In the genomic region with DNA sequence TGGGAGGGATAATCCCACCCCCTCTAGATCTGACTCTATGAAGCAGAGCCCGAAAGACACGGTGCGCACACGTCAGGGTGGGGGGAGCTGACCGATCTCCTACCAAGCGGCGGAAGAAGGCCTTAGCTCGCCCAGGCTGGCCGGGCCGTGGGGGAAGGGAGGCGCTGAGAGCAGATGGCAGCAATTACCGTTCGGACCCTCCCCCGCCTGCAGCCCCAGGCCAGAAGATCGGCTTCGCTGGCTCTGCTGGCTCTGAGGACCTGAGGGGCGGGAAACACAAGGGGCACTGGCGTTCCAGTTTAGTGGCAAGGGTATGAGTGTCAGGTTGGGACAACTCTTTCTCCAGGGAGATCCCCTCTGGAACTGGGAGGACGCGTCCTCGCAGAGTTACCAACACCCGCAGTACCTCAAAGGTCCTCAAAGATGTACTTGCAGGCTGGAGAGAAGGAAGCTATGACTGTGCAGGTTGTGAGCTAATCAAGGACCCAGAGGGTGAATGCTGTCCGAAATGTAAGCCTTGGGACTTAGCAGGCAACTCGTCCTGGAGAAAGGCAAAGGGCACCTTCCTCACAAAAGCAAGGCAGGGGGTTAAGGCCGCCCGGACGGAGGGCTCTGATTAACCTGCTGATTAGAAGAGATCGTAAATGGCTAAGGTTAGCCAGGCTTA, we compare ENCODE assay signal across 9 mouse cellular contexts. TPM values are rescaled to one million over a fixed set of nuclear protein-coding genes. Genes with fewer than 3 reads are reported as not detected.
DNase-seq lines count a peak whose midpoint lies in the region; ATAC-seq lines count a peak whose summit lies in the region.
"Had no signal": no experiment of that assay in that cellular context is flagged by ENCODE, and none has a peak within 500 bp of the region (broad histone marks: within the 10 kb centered on the region; RNA-seq: fewer than 3 reads in every experiment).

No protein-coding gene starts in this region.

- H3K4me3 ChIP-seq in embryonic facial prominence, embryonic 11.5 days (ENCODE audit: low read depth, low read length), result no peak overlapping the region
- H3K4me3 ChIP-seq in hindbrain, embryonic 14.5 days (replicated peaks; ENCODE audit: low read length), result no peak overlapping the region
- peak overlapping the region; percentile 4; the same call in 1 of the 2 replicates for H3K4me3 ChIP-seq in midbrain, embryonic 13.5 days (replicated peaks)
- H3K4me3 ChIP-seq: liver, embryonic 15.5 days had no signal

- peak overlapping the region; percentile 49 for H3K27ac ChIP-seq in embryonic facial prominence, embryonic 11.5 days (replicated peaks; ENCODE audit: low read depth, low read length)
- H3K27ac ChIP-seq in hindbrain, embryonic 14.5 days, result 0 out of 2 replicates have a peak overlapping the region, but pooled peaks have one; percentile 22
- H3K27ac ChIP-seq in midbrain, embryonic 13.5 days, result peak overlapping the region; percentile 72
- H3K27ac ChIP-seq: liver, embryonic 15.5 days had no signal

- H3K4me2 ChIP-seq in embryonic facial prominence, embryonic 11.5 days (ENCODE audit: low read depth, low read length), result peak overlapping the region; percentile 33
- H3K4me2 ChIP-seq in hindbrain, embryonic 14.5 days (replicated peaks), result peak overlapping the region; percentile 39
- H3K4me2 ChIP-seq in midbrain, embryonic 13.5 days (replicated peaks), result peak overlapping the region; percentile 38
- H3K4me2 ChIP-seq: liver, embryonic 15.5 days had no signal

- H3K27me3 ChIP-seq in embryonic facial prominence, embryonic 11.5 days (ENCODE audit: control insufficient read depth, insufficient read depth, low read length), result no peaks in the 10 kb centered on the region
- no peaks in the 10 kb centered on the region for H3K27me3 ChIP-seq in hindbrain, embryonic 14.5 days (ENCODE audit: control insufficient read depth, insufficient read depth, low read length)
- H3K27me3 ChIP-seq in midbrain, embryonic 13.5 days, result 0 out of 2 replicates have a peak, but pooled peaks cover 3% of the 10 kb centered on the region

- H3K4me1 ChIP-seq in embryonic facial prominence, embryonic 11.5 days (ENCODE audit: control insufficient read depth, insufficient read depth, low read length), result peaks cover 13% of the 10 kb centered on the region
- peaks cover 22% of the 10 kb centered on the region for H3K4me1 ChIP-seq in hindbrain, embryonic 14.5 days (replicated peaks; ENCODE audit: control insufficient read depth, insufficient read depth, low read length)
- peaks cover 33% of the 10 kb centered on the region for H3K4me1 ChIP-seq in midbrain, embryonic 13.5 days (replicated peaks)

- intact Hi-C loops in left cerebral cortex, postnatal 4 days (cut with DNase I), result no loop called here
- intact Hi-C loops in left cerebral cortex, postnatal 14 days (cut with DNase I), result no loop called here

- peak; percentile 73 for ATAC-seq in embryonic facial prominence, embryonic 11.5 days (replicated peaks; ENCODE audit: insufficient number of reproducible peaks, low FRiP score, low TSS enrichment, low read depth)
- ATAC-seq in hindbrain, embryonic 14.5 days (ENCODE audit: low FRiP score), result no peak
- peak; percentile 39 for ATAC-seq in midbrain, embryonic 13.5 days

- WGBS in embryonic facial prominence, embryonic 11.5 days, result 2% methylated on average over 28 of the region's 28 CpGs
- 5% methylated on average over 28 of the region's 28 CpGs for WGBS in hindbrain, embryonic 14.5 days
- 2% methylated on average over 28 of the region's 28 CpGs for WGBS in midbrain, embryonic 13.5 days

- H3K36me3 ChIP-seq in embryonic facial prominence, embryonic 11.5 days (replicated peaks; ENCODE audit: control insufficient read depth, insufficient read depth, low read depth, low read length), result no peaks in the 10 kb centered on the region
- no peaks in the 10 kb centered on the region for H3K36me3 ChIP-seq in hindbrain, embryonic 14.5 days (replicated peaks; ENCODE audit: control insufficient read depth, insufficient read depth)
- no peaks in the 10 kb centered on the region for H3K36me3 ChIP-seq in midbrain, embryonic 13.5 days
- H3K36me3 ChIP-seq: liver, embryonic 15.5 days had no signal

- peak overlapping the region; percentile 25; the same call in 1 of the 2 replicates for H3K9ac ChIP-seq in embryonic facial prominence, embryonic 11.5 days (replicated peaks; ENCODE audit: low read length)
- H3K9ac ChIP-seq in hindbrain, embryonic 14.5 days, result peak overlapping the region; percentile 22; the same call in 1 of the 2 replicates
- 0 out of 2 replicates have a peak overlapping the region, but pooled peaks have one; percentile 41 for H3K9ac ChIP-seq in midbrain, embryonic 13.5 days (replicated peaks)
- H3K9ac ChIP-seq: liver, embryonic 15.5 days had no signal

- peak; percentile 91 for DNase-seq in left cerebral cortex, postnatal 4 days
- DNase-seq in left cerebral cortex, postnatal 14 days (ENCODE audit: low spot score in 2 of 2), result no peak
- peak; percentile 91 for DNase-seq in embryonic facial prominence, embryonic 11.5 days (ENCODE audit: low spot score)
- peak; percentile 45 for DNase-seq in hindbrain, embryonic 14.5 days (ENCODE audit: low spot score)
- DNase-seq in spleen, adult 18-20 months, result no peak
- DNase-seq in c-Kit-positive CD71-positive TER-119-positive erythroid progenitor cells, embryonic 14.5 days (ENCODE audit: low spot score), result no peak
- no peak for DNase-seq in frontal cortex, adult 2 months (ENCODE audit: extremely low spot score in 1 of 2, low spot score in 1 of 2)

- H3K9me3 ChIP-seq in embryonic facial prominence, embryonic 11.5 days (replicated peaks; ENCODE audit: control insufficient read depth, low read length), result no peaks in the 10 kb centered on the region; the same call in 1 of the 2 replicates
- no peaks in the 10 kb centered on the region for H3K9me3 ChIP-seq in hindbrain, embryonic 14.5 days (ENCODE audit: control insufficient read depth, low read length)
- no peaks in the 10 kb centered on the region for H3K9me3 ChIP-seq in midbrain, embryonic 13.5 days
- H3K9me3 ChIP-seq: liver, embryonic 15.5 days had no signal

RNA-seq across cellular contexts. Expression of a gene that starts 17.4 kb away (rescaled TPM):
- total RNA-seq in left cerebral cortex, postnatal 4 days (2021), result not detected
- under 1 TPM in 1 of 2 experiments, not detected in 1; 0.21 TPM for total RNA-seq in left cerebral cortex, postnatal 14 days (2021)
- polyA plus RNA-seq in embryonic facial prominence, embryonic 11.5 days (2014; fragmentation: Nextera tagmentation; extraction: Ambion mirVana), result not detected in 2 replicates
- polyA plus RNA-seq in hindbrain, embryonic 14.5 days (2014; fragmentation: Nextera tagmentation; extraction: Ambion mirVana), result not detected in 2 replicates
- polyA plus RNA-seq in midbrain, embryonic 13.5 days (2015; fragmentation: Nextera tagmentation; extraction: Ambion mirVana), result not detected in 2 replicates
- polyA plus RNA-seq in frontal cortex, adult 2 months (2012; rRNA removed), result not detected in 2 replicates
- polyA plus RNA-seq: liver, embryonic 15.5 days had no signal

RNA-seq across cellular contexts. Expression of a gene that starts 19.8 kb away (rescaled TPM):
- total RNA-seq in left cerebral cortex, postnatal 4 days (2021), result 1 to 10 TPM in 1 of 2 experiments, under 1 TPM in 1; 0.70 to 1.0 TPM
- total RNA-seq in left cerebral cortex, postnatal 14 days (2021), result 1 to 10 TPM in 1 of 2 experiments, under 1 TPM in 1; 0.99 to 1.5 TPM
- polyA plus RNA-seq in embryonic facial prominence, embryonic 11.5 days (2014; fragmentation: Nextera tagmentation; extraction: Ambion mirVana), result 0.72 and 0.81 TPM in 2 replicates
- polyA plus RNA-seq in hindbrain, embryonic 14.5 days (2014; fragmentation: Nextera tagmentation; extraction: Ambion mirVana), result 0.16 and 0.17 TPM in 2 replicates
- 0.11 and 0.15 TPM in 2 replicates for polyA plus RNA-seq in midbrain, embryonic 13.5 days (2015; fragmentation: Nextera tagmentation; extraction: Ambion mirVana)
- 1.2 and 1.3 TPM in 2 replicates for polyA plus RNA-seq in frontal cortex, adult 2 months (2012; rRNA removed)

RNA-seq across cellular contexts. Expression of a gene that starts 30.2 kb away (rescaled TPM):
- total RNA-seq in left cerebral cortex, postnatal 4 days (2021), result 1 to 10 TPM; 8.4 to 9.7 TPM
- 10 to 100 TPM; 12.9 to 17.1 TPM for total RNA-seq in left cerebral cortex, postnatal 14 days (2021)
- 3.8 and 4.6 TPM in 2 replicates for polyA plus RNA-seq in embryonic facial prominence, embryonic 11.5 days (2014; fragmentation: Nextera tagmentation; extraction: Ambion mirVana)
- polyA plus RNA-seq in hindbrain, embryonic 14.5 days (2014; fragmentation: Nextera tagmentation; extraction: Ambion mirVana), result 5.7 and 6.2 TPM in 2 replicates
- polyA plus RNA-seq in midbrain, embryonic 13.5 days (2015; fragmentation: Nextera tagmentation; extraction: Ambion mirVana), result 5.3 and 5.5 TPM in 2 replicates
- 20.7 and 22.4 TPM in 2 replicates for polyA plus RNA-seq in frontal cortex, adult 2 months (2012; rRNA removed)

RNA-seq across cellular contexts. Expression of a gene that starts 50.9 kb away (rescaled TPM):
- total RNA-seq in left cerebral cortex, postnatal 4 days (2021), result not detected
- not detected for total RNA-seq in left cerebral cortex, postnatal 14 days (2021)
- not detected in 2 replicates for polyA plus RNA-seq in embryonic facial prominence, embryonic 11.5 days (2014; fragmentation: Nextera tagmentation; extraction: Ambion mirVana)
- polyA plus RNA-seq in hindbrain, embryonic 14.5 days (2014; fragmentation: Nextera tagmentation; extraction: Ambion mirVana), result not detected in 2 replicates
- polyA plus RNA-seq in midbrain, embryonic 13.5 days (2015; fragmentation: Nextera tagmentation; extraction: Ambion mirVana), result not detected in 2 replicates
- polyA plus RNA-seq in frontal cortex, adult 2 months (2012; rRNA removed), result not detected in 2 replicates
- polyA plus RNA-seq: liver, embryonic 15.5 days had no signal

Comparison
In these comparisons a context has a peak if more than half of its experiments do, and no peak if none do; other contexts are left out.
1. DNase-seq: peak in left cerebral cortex, postnatal 4 days (single experiment), embryonic facial prominence, embryonic 11.5 days (single experiment) and hindbrain, embryonic 14.5 days (single experiment); none in left cerebral cortex, postnatal 14 days (0 of 2), spleen, adult 18-20 months (0 of 2), c-Kit-positive CD71-positive TER-119-positive erythroid progenitor cells, embryonic 14.5 days (single experiment) and frontal cortex, adult 2 months (0 of 2).
2. H3K27ac ChIP-seq: peak in every context shown above with its lines; median percentile 72 in midbrain, embryonic 13.5 days; 49 in embryonic facial prominence, embryonic 11.5 days; 22 in hindbrain, embryonic 14.5 days.
3. Peak in every context shown above with its lines, with median percentiles within 50 percentile points of each other: H3K4me2 ChIP-seq and H3K9ac ChIP-seq.